Mouse (Mus musculus) lung, adult 2 months (tissue): ENCODE results near the gene Csf2rb. TPM values are rescaled to one million over a fixed set of nuclear protein-coding genes. Genes with fewer than 3 reads are reported as not detected.
A peak's percentile ranks its signal among the peaks of the same experiment; 100 is the strongest.

Experiments used
- DNase-seq: peaks from one replicate; pipeline ENCODE4 v3.0.0; 2022
- H3K4me1 ChIP-seq: fragments of 200-500 bp; 2 replicates; pipeline ENCODE4 v1.6.1; 2011; ENCODE audit warnings: low read length; ENCODE audit not compliant: control insufficient read depth, insufficient read depth
- H3K4me3 ChIP-seq: fragments of 200-500 bp; replicated peaks from 2 replicates; pipeline ENCODE3; 2011; ENCODE audit warnings: low read depth, mild to moderate bottlenecking, control low read depth, low read length; ENCODE audit errors: extremely low read depth
- CTCF ChIP-seq: fragments of 200-500 bp; IDR thresholded peaks from 2 replicates; pipeline ENCODE4 v1.5.1; 2011; ENCODE audit warnings: mild to moderate bottlenecking, low read length, control low read depth; ENCODE audit not compliant: insufficient read depth
- POLR2A ChIP-seq: fragments of 200-500 bp; IDR thresholded peaks from 2 replicates; pipeline ENCODE4 v1.6.1; 2011; ENCODE audit warnings: low read depth, mild to moderate bottlenecking, control low read depth, low read length, borderline replicate concordance; ENCODE audit errors: extremely low read depth
- WGBS: fragments of 180-500 bp; shearing (Covaris S2); methylation state at CpG from one replicate; pipeline ENCODE4 v1.1.7; 2018; 5-methylcytosine and 5-hydroxymethylcytosine counted together
- polyA plus RNA-seq: library from polyadenylated mRNA; depleted of rRNA; stranded (reverse); fragments of >200 nt; gene quantifications from 2 replicates; pipeline ENCODE4 v1.2.3, GENCODE M21; 2012

Csf2rb gene
- polyA plus RNA-seq, 1 experiment: 27.4 TPM

GRCm38 (mm10) chr15:78343683-78344082 lies 18.1 kb downstream of the Csf2rb start:
- DNase-seq: no peak
- TF ChIP-seq CTCF: no peak
- no peak for TF ChIP-seq POLR2A
- Histone ChIP-seq H3K4me3 (no peak overlapping the region), H3K4me1 (no peaks in the 10 kb centered on the region)
- WGBS: 12% methylated on average over 1 of the region's 1 CpGs

DNA sequence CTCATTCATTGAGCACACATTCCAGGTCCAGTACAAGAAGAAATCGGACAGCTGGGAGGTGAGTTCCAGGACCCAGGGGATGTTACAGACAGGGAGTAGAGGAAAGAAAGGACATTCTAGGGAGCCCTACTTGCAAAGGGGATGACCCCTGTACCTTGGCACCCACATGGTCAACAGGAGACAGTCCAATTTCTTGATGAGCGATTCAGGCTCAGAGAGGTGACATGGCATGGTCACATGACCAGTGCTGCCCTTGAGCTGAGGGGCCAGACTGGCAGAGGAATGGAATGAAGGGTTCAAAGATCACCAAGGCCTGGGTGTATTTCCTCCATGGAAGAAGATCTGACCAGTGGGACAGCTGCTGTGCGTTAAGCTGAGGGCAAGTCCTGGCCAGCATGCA lies 19.0 kb downstream of the Csf2rb start:
- Histone ChIP-seq H3K4me3 (no peak overlapping the region), H3K4me1 (no peaks in the 10 kb centered on the region)
- no peak for DNase-seq
- WGBS: 88% methylated on average over 3 of the region's 3 CpGs
- TF ChIP-seq POLR2A (no peak), CTCF (no peak)

GRCm38 (mm10) chr15:78351586-78352165 lies 26.1 kb downstream of the Csf2rb start:
- DNase-seq: no peak
- peaks cover 3% of the 10 kb centered on the region; the same call in 1 of the 2 replicates for H3K4me1 ChIP-seq
- no peak overlapping the region for H3K4me3 ChIP-seq
- WGBS: 31% methylated on average over 3 of the region's 3 CpGs
- no peak for TF ChIP-seq CTCF
- no peak for TF ChIP-seq POLR2A

- TF ChIP-seq POLR2A (no peak), CTCF (peak; percentile 56)
- no peak for DNase-seq
- no peak overlapping the region for H3K4me3 ChIP-seq
- peaks cover 3% of the 10 kb centered on the region; the same call in 1 of the 2 replicates for H3K4me1 ChIP-seq
- WGBS: 0% methylated on average over 1 of the region's 1 CpGs
Measured at GRCm38 (mm10) chr15:78354958-78355357, 29.4 kb downstream of the Csf2rb start.

- 79% methylated on average over 5 of the region's 5 CpGs for WGBS
- Histone ChIP-seq H3K4me1 (peaks cover 3% of the 10 kb centered on the region; the same call in 1 of the 2 replicates), H3K4me3 (no peak overlapping the region)
- DNase-seq: no peak
- TF ChIP-seq CTCF (no peak), POLR2A (no peak)
Measured at GRCm38 (mm10) chr15:78355548-78355947, 30.0 kb downstream of the Csf2rb start.

GRCm38 (mm10) chr15:78365916-78366315 lies 40.4 kb downstream of the Csf2rb start:
- no peak for DNase-seq
- H3K4me1 ChIP-seq: peaks cover 4% of the 10 kb centered on the region; the same call in 1 of the 2 replicates
- 67% methylated on average over 2 of the region's 2 CpGs for WGBS

DNA sequence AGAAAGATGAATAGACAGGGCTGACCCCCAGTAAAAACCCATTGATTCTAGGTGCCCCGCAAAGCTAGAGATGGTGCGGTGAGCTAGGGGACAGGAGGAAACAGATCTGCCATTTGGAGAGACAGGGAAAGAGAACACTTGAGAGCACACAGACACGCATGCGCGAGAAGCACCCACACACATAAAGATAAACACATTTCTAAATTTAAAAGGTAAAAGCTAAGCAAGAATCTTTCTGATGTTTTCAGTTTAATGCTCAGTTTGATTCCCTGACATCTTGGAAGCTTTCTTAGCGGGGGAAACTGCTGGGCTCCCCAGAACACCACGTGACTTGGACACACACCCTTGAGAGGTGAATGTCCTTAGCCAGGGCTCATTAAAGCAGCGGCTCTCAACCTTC lies 41.3 kb downstream of the Csf2rb start:
- no peak for DNase-seq
- TF ChIP-seq CTCF (no peak), POLR2A (no peak)
- H3K4me3 ChIP-seq: no peak overlapping the region
- 75% methylated on average over 8 of the region's 8 CpGs for WGBS
- H3K4me1 ChIP-seq: peaks cover 9% of the 10 kb centered on the region

More at GRCm38 (mm10) chr15:78365916-78366315, 40.4 kb downstream of the Csf2rb start:
- no peak for TF ChIP-seq CTCF
- no peak for TF ChIP-seq POLR2A
- no peak overlapping the region for H3K4me3 ChIP-seq

GRCm38 (mm10) chr15:78367811-78368210 lies 42.3 kb downstream of the Csf2rb start:
- TF ChIP-seq CTCF (no peak), POLR2A (no peak)
- WGBS: 74% methylated on average over 3 of the region's 3 CpGs
- H3K4me3 ChIP-seq: no peak overlapping the region
- peaks cover 15% of the 10 kb centered on the region for H3K4me1 ChIP-seq
- no peak for DNase-seq

DNA sequence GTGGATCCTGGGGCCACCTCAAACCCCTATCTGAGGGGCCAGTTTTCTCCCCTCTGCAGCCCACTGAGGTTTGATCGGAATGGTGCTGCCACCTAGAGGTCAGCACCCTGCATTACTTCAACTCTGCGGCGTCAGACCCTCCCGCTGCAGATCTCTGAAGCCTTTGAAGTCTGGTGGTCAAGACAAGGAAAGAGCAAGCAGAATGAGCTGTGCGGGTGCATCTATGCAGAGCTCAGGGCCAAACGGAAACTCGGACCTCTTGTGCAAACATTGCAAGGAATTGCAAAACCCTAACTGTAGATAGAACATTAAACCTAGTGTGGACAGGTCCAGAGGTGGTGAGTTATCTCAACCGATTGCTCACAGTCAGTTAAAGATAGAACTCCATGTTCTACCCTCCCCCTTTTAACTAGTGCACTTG lies 43.4 kb downstream of the Csf2rb start:
- Histone ChIP-seq H3K4me1 (peaks cover 20% of the 10 kb centered on the region), H3K4me3 (no peak overlapping the region)
- DNase-seq: peak; percentile 61
- TF ChIP-seq POLR2A (no peak), CTCF (peak; percentile 82)
- 4% methylated on average over 8 of the region's 8 CpGs for WGBS

- DNase-seq: no peak
- H3K4me3 ChIP-seq: no peak overlapping the region
- no peak for TF ChIP-seq POLR2A
- TF ChIP-seq CTCF: no peak
- 61% methylated on average over 1 of the region's 1 CpGs for WGBS
- peaks cover 22% of the 10 kb centered on the region for H3K4me1 ChIP-seq
Measured at GRCm38 (mm10) chr15:78369641-78370040, 44.1 kb downstream of the Csf2rb start.
